Mouse (Mus musculus) small intestine, adult 2 months (tissue): ENCODE results near the gene Cpa5.

ENCODE experiments used
- CTCF ChIP-seq: fragments of 200-500 bp; IDR thresholded peaks from 2 replicates; pipeline ENCODE4 v1.5.1; 2012; ENCODE audit warnings: low read depth, mild to moderate bottlenecking, control low read depth, inconsistent platforms, low read length, moderate library complexity, mixed read lengths; ENCODE audit not compliant: insufficient replicate concordance, insufficient read length; ENCODE audit errors: extremely low read depth
- POLR2A ChIP-seq: fragments of 200-500 bp; IDR thresholded peaks from 2 replicates; pipeline ENCODE4 v1.6.1; 2012; ENCODE audit warnings: low read depth, mild to moderate bottlenecking, control low read depth, inconsistent platforms, low read length, moderate library complexity

- TF ChIP-seq POLR2A = no peak
- no peak for TF ChIP-seq CTCF
Observed at GRCm38 (mm10) chr6:30654402-30654859, 43.6 kb downstream of the Cpa5 start.
